Mouse (Mus musculus): Measurements from ENCODE around the gene Clns1a.

Gene Clns1a

DNA sequence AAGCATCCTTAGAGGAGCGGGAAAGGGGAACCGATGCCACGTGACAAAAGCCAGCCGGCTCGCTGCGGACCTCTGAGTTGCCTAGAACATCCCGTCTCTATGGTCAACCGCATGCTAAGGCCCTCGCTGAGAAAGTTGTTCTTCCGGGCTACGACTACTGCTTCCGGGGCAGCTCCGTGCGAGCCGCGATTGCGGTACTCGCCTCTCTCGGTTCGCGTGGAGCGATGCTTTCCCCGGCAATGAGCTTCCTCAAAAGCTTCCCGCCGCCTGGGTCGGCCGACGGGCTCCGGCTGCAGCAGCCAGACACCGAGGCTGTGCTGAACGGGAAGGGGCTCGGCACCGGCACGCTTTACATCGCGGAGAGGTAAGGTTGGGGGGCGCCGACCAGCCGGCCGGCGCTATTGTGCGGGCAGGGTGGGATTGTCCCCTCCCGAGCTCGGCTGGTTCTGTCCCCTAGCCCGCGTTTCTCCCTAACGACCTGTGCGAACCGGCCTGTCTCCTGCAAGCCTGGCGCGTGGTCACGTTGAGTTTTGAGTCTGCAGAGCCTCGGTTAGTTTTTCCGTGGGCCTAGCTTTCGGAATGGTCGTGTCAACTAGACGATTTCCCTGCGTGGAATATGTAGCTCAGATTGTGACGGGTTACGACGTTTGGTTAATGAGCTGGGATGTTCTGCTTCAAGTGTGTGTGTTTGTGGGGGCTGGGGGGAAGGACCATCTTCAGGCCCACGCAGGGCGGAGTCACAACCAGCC, at the start of gene Clns1a:
Gene Clns1a (plus strand): TSS at position 129 of the 749 bp plus-strand sequence.
- DNase-seq: peak; percentile 92

DNA sequence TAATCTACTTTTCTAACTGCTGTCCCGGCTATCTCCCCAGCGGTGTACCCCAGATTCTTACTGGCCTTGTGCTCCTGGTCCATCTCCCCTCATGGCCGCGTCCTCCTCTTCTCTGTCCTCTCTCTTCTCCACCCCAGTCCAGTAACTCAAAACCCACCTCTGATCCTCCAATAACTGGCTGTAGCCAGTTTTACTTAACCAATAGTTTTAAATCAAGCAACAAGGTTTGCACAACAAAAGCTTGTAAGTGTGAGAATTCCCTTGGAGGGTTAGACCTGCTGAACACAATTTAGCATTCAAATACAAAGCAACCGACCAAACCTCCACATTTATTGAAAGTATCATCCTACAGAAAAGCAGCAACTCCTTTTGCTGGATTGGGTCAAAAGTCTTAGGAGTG, 48.8 kb upstream of the Clns1a start:
- DNase-seq: no peak

DNA sequence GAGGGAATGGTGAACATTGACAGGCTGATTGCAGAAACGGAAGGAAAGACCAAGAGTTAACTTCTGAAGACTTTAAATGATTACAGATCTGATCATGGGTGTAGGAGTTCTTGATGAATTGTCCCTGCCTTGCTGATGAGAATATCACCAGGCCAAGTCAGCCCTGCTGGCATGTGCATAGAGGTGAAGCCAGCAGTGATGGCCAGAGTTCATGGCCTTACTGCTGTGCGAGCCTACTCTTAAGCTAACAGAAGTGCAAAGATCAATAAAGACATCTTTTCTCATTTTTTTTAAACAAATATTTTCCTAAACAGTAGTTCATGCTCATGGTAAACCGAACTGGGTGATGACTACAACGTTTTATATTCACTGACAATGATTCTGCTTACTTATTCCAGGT, 45.7 kb upstream of the Clns1a start:
- no peak for DNase-seq

DNA sequence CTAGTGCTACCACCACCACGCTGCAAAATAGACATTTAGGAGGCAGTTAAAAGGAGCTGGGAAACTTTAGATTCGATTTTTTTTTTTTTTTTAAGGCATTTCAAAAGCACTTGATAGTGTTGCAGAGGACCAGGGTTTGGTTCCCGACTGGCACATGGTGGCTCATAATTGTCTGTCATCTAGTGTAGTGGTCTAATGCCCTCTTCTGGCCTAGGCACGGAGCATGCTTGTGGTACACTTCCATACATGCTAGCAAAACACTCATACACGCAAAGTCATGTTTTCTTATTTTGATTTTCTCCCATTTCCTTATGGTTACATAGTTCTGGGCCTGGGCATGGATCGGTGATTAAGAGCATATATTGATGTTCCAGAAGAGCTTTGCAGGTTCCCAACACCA, 40.3 kb upstream of the Clns1a start:
- DNase-seq: no peak

DNA sequence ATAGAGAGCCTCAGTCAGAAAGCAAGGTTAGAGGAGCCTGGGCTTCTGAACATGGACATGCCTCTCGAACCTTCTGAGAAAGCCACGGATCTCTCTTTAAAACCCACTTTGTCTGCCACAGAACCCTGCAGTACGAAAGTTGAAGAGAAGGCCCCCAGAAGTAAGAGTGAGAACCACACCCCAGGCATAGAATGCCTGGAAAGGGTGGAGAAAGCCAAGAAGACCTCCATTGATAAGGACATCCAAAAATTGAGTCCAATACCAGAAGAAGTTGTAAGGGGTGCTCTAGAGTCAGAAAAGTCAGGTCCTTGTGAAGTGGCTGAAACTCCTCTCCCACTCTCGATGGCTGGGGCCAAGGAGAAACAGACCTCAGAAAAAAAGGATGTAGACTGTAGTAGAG, 34.8 kb upstream of the Clns1a start:
- no peak for DNase-seq

DNA sequence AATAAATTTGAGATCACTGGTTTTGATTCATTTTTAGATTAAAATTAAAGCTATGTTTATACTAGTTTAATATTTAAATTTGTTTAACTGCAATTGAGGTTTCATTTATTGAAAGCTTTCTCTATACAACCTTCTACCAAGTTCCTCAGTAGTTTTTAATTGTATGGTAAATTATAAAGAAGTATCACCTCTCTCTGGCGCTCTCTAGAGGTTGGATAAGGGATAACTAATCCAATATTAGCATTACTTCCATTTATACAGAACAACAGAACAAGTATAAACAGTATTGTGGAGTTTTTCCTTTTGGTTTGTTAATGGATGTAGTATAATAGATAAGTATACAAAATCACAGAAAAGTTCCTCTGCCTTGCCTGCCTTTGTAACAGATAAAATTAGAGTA, 17.2 kb upstream of the Clns1a start:
- DNase-seq: no peak

DNA sequence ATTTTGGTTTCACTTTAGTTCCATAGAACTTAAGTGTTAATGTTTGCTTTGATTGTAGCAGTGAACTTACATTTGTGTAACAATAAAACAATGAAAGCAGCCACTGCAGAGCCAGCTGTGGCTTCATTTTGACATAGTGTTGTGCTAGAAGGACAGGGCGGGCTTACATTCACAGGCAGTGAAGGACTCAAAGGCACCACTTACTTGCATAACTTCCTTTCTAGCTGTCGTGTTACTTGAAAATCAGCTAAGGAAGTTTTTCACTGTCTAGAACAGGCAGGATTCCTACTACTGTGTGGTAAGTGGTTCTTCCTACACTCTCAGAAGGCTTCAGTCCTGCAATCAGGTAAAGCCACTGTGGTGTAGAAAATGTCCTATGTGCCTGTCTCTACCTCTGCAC, 8.6 kb upstream of the Clns1a start:
- DNase-seq: no peak

DNA sequence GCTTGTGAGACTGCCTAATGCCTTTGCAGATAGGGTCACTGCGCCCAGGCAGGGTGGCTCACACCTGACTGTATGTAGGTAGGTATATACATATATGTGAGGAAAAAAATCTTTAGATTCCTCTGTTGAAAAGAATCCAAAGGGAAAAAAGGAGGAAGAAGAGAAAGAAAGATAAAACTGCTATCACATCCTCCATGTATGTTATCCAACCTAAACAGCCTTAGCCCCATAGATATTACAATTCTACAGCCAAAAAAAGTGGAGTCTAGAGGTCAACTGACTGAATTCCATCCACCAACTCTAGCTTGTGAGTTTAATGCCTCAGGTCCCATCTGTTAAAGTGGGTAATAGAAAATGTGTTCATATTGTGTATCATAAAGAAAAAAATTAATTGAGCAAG, 993 bp upstream of the Clns1a start:
- no peak for DNase-seq

DNA sequence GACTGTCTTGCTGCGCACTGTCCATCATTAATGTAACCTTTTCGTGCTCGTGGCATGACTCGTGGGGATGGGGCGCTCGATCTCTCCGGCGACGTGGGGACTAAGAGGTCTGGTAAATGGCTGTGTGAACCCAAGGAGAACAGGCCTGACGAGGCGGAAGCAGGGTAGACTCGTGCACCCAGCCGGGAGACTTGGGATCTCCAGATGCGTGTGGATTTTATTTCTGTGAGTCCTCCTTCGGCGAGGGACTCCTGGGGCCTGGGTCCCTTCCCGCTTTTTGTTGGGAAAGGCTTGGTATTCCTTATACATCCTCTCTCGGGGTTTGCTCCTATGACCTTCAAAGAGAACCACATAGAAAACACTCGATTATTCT, 315 bp upstream of the Clns1a start:
- no peak for DNase-seq

DNA sequence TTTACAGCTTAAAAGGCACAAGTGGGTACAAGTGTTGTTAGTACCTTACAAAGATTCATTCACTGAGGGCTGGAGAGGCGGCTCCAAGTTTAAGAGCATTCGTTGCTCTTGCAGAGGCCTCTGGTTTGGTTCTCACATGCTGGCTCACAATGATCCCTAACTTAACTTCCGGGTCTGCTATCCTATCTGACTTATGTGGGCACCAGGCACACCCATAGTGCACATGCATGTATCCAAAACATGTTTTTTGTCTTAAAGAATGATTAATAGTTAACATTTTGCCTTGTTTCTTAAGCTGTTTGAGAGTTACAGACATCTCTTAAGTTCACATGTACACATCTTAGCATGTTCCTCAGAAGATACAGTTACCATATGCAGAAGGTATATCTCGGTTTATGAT, 3.7 kb downstream of the Clns1a start:
- DNase-seq: no peak

DNA sequence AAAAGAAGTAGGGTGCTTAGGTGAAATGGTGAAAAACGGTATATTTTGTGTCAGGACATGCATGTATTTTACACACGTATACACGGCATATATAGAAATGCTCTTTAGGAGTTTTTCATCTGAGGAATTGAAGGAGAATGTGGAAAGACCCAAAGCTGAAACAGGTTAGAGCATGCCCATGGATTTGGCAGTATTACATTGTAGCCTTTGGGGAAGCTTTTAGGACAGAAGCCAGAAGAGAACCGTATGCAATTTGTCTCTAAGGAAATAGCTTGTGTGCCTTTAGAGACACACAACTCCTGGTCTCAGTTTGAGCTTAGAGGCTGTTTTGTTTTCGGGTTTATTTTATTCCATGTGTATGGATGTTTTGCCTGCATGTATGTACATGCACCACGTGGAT, 4.7 kb downstream of the Clns1a start:
- DNase-seq: no peak

DNA sequence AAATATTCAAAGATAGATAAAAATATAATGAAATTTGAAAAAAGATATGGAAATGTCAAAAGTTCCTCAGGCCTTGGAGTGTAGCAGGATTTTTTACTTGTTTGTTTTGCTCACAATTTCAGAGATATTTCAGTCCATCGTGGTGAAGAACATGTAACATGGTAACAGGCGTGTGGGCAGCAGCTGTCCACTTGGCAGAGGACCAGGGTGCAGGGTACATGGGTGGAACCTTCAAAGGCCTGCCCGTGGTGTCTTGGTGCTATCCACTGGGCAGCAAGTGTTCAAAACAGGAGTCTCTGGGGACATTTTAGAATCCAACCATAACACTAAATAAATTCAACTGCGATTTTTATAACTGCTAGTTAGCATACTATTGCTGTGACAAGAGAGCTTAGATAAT, 10.7 kb downstream of the Clns1a start:
- peak; percentile 25 for DNase-seq

DNA sequence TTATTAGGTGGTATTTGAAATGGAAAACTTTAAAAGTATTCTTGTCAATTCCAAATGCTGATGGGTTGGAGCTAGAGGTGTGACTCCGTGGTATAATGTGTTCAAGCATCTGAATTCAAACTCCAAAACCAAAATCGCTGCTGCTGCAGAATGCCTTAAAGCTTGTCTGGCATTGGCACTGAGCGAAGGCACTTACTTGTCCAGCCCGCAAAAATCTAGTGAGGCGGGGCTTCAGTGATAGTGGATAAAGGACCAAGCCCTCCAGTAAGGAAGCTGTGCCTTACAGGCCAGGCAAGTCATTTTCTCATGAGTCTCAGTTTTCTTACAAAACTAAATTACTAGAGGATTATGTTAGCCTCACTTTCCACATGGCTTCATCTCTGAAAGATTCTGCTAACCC, 11.4 kb downstream of the Clns1a start:
- DNase-seq: no peak

DNA sequence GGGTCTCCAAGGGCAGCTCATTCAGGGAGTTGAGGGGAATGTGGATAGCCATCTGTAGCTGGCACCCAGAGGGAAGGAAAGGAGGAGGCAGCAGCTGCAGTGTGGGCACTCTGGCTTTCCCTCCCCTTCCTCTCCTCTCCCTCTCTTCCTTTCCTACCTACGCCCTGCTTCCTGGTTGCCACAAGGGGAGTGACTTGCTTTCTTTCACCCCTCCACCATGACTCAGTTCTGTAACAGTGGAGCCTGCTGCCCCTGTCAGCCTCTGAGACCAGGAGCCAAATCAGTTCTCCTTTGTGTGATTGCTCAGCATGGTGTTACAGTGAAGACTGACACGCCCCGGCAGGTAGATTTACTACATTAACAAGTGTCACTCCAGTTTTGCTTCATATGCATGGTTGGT, 12.8 kb downstream of the Clns1a start:
- DNase-seq: no peak

DNA sequence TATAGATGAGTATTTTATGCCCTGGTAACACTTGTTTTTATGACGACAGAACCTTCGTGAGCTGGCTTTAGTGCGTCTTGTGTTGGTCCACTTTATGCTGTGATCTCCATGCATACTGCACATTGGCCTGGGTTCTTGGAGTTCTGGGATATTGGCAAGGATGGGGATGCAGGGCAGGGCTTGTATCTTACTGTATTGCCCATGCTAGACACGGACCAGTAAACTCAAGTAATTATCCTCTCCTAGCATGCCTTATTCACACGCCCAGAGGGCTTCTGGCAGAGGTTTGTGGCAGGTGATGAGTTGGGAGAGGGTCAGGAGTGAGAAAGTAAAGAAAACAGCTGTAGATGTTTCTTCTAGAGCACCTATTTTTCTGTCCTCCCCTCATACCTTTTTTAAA, 18.2 kb downstream of the Clns1a start:
- no peak for DNase-seq

DNA sequence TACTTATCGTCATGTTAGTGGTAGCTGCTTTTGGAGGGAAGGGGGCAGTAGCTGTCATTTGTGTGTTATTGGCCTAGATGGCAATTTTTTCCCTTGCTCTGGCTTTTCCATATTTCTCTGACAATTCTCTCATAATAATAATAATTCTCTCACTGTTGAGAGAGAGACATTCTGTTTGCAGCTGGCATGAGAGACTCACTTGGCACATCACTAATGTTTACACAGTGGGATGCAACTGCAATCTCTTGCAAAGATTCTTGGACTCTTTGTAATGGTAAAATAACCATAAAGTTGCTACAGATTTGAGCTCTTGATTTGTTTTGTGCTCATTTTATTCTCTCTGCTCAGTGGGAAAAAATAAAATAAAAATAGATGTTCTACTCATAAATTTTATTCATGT, 20.9 kb downstream of the Clns1a start:
- DNase-seq: no peak

DNA sequence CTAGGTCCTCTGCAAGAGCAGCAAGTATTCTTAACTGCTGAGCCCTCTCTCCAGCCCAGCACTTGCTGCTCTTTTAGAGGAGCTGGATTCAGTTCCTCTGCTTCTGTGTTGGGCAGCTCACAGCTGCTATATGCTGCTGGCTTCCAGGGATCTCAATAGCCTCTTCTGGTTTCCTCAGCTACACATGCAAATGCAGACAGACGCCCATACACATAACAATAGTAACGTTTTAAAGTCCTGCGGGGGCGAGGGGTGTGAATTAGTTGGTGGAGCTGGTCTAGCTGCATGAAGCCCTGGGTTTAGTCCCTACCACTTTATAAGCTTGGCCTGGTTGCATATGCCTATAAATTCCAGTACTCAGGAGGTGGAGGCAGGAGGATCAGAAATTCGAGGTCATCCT, 22.6 kb downstream of the Clns1a start:
- DNase-seq: no peak

DNA sequence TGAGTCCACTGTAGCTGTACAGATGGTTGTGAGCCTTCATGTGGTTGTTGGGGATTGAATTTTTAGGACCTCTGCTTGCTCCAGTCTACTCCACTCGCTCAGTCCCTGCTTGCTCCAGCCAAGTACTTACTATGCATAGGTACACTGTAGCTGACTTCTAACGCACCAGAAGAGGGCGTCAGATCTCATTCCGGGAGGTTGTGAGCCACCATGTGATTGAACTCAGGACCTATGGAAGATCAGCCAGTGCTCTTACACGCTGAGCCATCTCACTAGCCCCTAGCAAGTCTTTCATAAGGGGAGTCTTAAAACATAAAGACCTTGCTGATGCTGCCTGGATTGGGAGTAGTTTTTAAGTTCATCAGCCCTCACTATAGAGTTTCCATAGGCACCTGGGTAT, 23.7 kb downstream of the Clns1a start:
- no peak for DNase-seq

DNA sequence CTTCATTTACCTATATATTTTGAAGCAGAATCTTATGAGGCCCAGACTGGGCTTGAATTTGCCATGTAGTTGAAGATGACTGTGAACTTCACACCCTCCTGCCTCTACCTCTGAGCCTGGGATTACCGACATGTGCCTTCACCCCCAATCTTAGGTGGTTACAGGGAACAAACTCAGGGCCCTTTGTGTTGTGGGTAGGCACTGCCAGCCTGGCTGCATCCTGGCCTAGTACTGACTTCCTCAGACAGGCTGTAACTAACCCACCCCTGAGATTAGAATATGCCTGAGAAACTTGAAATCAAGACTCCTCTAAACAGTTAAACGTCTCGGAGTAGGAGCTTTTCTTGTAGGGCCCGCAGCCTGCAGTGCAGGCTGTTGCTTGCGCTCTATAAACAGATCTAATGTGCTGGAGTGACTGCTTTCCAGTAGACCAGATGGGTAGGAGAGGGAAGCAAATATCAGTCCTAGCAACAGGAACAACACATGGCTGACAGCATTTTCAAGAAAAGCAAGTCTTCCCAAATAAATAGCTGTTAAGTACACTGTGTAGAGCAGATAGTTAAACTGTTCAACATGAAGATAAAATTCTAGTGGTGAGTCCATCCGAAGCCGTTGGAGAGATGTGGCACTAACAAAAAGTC, 26.0 kb downstream of the Clns1a start:
- no peak for DNase-seq

DNA sequence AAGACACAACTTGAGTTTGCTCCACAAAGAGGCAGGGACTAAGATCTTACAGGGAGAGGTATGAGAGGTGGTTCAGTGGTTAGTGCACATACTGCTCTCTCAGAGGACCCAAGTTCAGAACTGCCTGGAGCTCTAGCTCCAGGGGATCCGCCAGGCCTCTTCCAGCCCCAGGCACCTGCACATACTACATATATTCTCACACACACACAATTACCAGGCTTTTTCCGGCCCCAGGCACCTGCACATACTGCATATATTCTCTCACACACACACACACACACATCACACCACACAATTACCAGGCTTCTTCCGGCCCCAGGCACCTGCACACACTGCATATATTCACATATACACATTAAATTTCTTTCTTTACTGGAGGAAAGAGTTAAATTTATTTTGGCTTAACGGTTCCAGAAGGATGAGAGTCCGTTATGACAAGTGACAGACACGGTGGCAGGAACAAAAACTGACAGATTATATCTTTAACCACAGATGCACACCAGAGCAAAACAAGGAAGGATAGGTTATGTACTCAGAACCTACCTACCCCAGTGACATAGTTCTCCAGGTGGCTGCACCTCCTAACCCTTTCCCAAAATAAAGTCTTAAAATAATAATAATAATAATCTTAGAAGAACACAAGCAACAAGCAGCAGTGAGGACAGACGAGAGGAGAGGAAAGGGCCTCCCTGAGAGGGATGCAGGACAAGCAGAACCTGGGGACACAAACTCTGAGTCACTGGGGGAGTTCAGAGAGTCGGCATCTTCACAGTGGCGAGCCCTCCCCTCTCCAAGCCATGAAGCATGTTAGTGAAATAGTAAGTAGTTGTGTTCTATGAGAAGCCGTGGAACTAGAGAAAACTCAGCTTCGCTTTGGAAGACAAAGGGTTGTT, 27.5 kb downstream of the Clns1a start:
- DNase-seq: no peak

DNA sequence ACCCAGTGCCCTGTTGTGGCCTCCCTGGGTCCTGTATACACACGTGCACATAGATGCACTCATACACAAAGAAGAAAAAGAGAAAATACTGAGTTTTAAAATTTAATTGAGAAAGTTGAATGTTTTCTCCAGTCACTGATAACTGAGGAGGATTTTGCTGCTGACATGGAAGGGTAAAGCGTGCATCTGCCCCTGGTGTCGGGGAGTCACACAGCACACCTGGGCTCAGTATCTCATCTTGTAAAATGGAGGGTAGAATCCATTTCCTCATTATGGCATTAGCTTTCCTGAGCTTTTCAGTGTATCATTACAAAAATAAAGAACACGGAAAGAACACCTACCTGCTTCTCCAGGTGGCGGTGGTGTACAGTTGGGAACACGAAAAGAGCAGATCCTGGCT, 29.0 kb downstream of the Clns1a start:
- DNase-seq: no peak

DNA sequence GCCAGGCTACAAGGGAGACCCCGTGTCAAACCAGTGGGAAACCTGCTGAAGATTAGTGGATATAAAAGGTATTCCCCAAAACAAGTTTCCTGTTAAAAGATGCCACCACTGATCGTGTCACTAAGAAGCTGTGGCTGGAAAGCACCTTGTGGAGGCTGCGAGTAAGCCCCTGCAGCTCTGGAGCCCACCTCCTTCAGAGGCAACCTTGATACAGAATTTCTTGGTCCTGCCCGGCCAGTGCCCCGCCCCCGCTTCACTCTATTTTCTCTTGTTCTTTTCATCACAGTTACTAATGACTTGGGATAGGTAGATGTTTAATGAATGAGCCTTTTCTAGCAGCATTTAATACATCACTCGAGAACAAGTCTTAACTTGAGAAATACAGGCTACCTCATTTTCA, 29.6 kb downstream of the Clns1a start:
- no peak for DNase-seq

DNA sequence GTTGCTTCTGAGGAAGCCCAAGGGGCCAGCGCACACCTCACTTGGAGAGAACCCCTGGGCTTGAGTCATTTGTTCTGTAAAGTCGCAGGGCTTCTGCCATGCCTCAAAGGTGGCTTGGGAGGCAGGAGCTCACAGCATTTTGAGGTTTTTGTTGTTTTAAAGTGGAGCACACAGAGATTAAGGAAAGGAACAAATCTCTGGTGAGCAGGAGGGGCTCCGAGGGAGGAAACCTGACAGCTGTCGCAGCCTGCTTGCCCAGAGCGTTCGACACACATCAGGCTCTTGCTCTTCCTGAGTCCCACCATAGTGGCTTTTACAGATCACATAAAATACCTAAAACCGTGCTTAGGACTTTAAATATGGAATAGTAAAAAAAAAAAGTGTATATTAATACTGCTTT, 30.3 kb downstream of the Clns1a start:
- DNase-seq: no peak

Measured in cerebellum, adult 9-11 months (tissue).